In the genomic region with DNA sequence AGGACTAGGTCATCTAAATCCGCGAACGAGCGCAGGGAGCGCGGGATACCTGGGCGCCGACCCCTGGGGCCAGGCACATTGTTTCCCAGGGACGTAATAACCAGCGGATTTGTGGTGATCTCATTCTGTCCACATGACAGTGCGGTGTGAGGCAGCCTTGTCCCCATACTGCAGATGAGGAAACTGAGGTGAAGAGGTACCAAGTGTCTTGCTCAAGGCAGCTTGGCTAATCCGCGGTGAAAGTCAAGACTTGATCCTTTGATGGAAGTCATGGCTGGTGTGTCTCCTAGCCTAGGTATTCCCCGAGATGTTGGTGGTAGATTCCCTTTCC, we compare ENCODE assay signal across 8 mouse cellular contexts. TPM values are rescaled to one million over a fixed set of nuclear protein-coding genes. Genes with fewer than 3 reads are reported as not detected.
DNase-seq lines count a peak whose midpoint lies in the region; ATAC-seq and TF ChIP-seq lines count a peak whose summit lies in the region.

No protein-coding gene starts in this region.

- peak overlapping the region; percentile 89 for H3K4me3 ChIP-seq in heart, embryonic 10.5 days
- H3K4me3 ChIP-seq in E14TG2a.4 (replicated peaks; ENCODE audit: low read length): peak overlapping the region; percentile 89
- H3K4me3 ChIP-seq in forebrain, postnatal 0 days (ENCODE audit: low read depth, low read length): peak overlapping the region; percentile 89
- H3K4me3 ChIP-seq in lung, postnatal 0 days (ENCODE audit: low read depth, low read length): peak overlapping the region; percentile 80

- ATAC-seq in forebrain, postnatal 0 days: no peak
- ATAC-seq in lung, postnatal 0 days: no peak

- peak overlapping the region; percentile 92 for H3K4me2 ChIP-seq in forebrain, postnatal 0 days (ENCODE audit: low read depth)
- H3K4me2 ChIP-seq in lung, postnatal 0 days (replicated peaks; ENCODE audit: low read depth, low read length): peak overlapping the region; percentile 97

- 8% methylated on average over 14 of the region's 14 CpGs for WGBS in heart, embryonic 10.5 days
- WGBS in forebrain, postnatal 0 days: 7% methylated on average over 14 of the region's 14 CpGs
- WGBS in lung, postnatal 0 days: 6% methylated on average over 14 of the region's 14 CpGs

- TF ChIP-seq EP300 in lung, postnatal 0 days (IDR thresholded peaks at IDR 0.05): no peak

- no peaks in the 10 kb centered on the region; the same call in 1 of the 2 replicates for H3K9me3 ChIP-seq in heart, embryonic 10.5 days
- H3K9me3 ChIP-seq in E14TG2a.4 (ENCODE audit: low read length): no peaks in the 10 kb centered on the region
- no peaks in the 10 kb centered on the region for H3K9me3 ChIP-seq in forebrain, postnatal 0 days (ENCODE audit: low read length)
- H3K9me3 ChIP-seq in lung, postnatal 0 days (ENCODE audit: low read length): no peaks in the 10 kb centered on the region

- H3K4me1 ChIP-seq in heart, embryonic 10.5 days: peaks cover 65% of the 10 kb centered on the region
- H3K4me1 ChIP-seq in E14TG2a.4 (replicated peaks; ENCODE audit: low read depth, low read length): peaks cover 59% of the 10 kb centered on the region
- H3K4me1 ChIP-seq in forebrain, postnatal 0 days (ENCODE audit: insufficient read depth): peaks cover 18% of the 10 kb centered on the region; the same call in 1 of the 2 replicates
- peaks cover 28% of the 10 kb centered on the region; the same call in 1 of the 2 replicates for H3K4me1 ChIP-seq in lung, postnatal 0 days (ENCODE audit: insufficient read depth, low read depth, low read length)

- H3K27me3 ChIP-seq in heart, embryonic 10.5 days (ENCODE audit: insufficient read depth, poor library complexity, severe bottlenecking): 0 out of 2 replicates have a peak, but pooled peaks cover 5% of the 10 kb centered on the region
- peaks cover 60% of the 10 kb centered on the region for H3K27me3 ChIP-seq in E14TG2a.4 (ENCODE audit: insufficient read depth, low read length)
- H3K27me3 ChIP-seq in forebrain, postnatal 0 days (ENCODE audit: insufficient read depth, low read length): no peaks in the 10 kb centered on the region
- H3K27me3 ChIP-seq in lung, postnatal 0 days (replicated peaks; ENCODE audit: insufficient read depth, low read length): no peaks in the 10 kb centered on the region

- no peak for TF ChIP-seq CTCF in E14TG2a.4 (conservative IDR thresholded peaks at IDR 0.05; ENCODE audit: low read length)
- no peak for TF ChIP-seq CTCF in forebrain, postnatal 0 days (IDR thresholded peaks at IDR 0.05; ENCODE audit: low read depth)
- no peak for TF ChIP-seq CTCF in lung, postnatal 0 days (IDR thresholded peaks at IDR 0.05)

- intact Hi-C loops in left cerebral cortex, postnatal 4 days (cut with DNase I): no loop called here

- H3K9ac ChIP-seq in forebrain, postnatal 0 days: peak overlapping the region; percentile 82
- peak overlapping the region; percentile 82 for H3K9ac ChIP-seq in lung, postnatal 0 days (replicated peaks; ENCODE audit: low read depth)

- peak overlapping the region; percentile 88 for H3K27ac ChIP-seq in heart, embryonic 10.5 days
- H3K27ac ChIP-seq in forebrain, postnatal 0 days (ENCODE audit: low read depth, low read length): no peak overlapping the region
- H3K27ac ChIP-seq in lung, postnatal 0 days (ENCODE audit: low read length): peak overlapping the region; percentile 92; the same call in 1 of the 2 replicates

- DNase-seq in heart, embryonic 10.5 days (ENCODE audit: low spot score): no peak
- no peak for DNase-seq in heart, adult 11 months
- peak; percentile 34 for DNase-seq in forebrain, postnatal 0 days
- DNase-seq in lung, postnatal 0 days (ENCODE audit: low spot score): no peak
- DNase-seq in adrenal gland, postnatal 14 days: no peak
- no peak for DNase-seq in spleen, adult 18-20 months
- DNase-seq in left cerebral cortex, postnatal 4 days: no peak

- no peaks in the 10 kb centered on the region for H3K36me3 ChIP-seq in heart, embryonic 10.5 days
- H3K36me3 ChIP-seq in E14TG2a.4 (ENCODE audit: insufficient read depth, low read length): no peaks in the 10 kb centered on the region
- no peaks in the 10 kb centered on the region for H3K36me3 ChIP-seq in forebrain, postnatal 0 days (ENCODE audit: insufficient read depth)
- H3K36me3 ChIP-seq in lung, postnatal 0 days (ENCODE audit: insufficient read depth, low read length): no peaks in the 10 kb centered on the region

RNA-seq across cellular contexts. Expression of a gene that starts 27.3 kb away (rescaled TPM):
- polyA plus RNA-seq in heart, embryonic 10.5 days (2016; fragmentation: Nextera tagmentation; extraction: Ambion mirVana): not detected in 2 replicates
- total RNA-seq in forebrain, postnatal 0 days (2014; rRNA removed): 0.08 TPM in 1 of 2 replicates, not detected in the other
- not detected in 2 replicates for polyA plus RNA-seq in forebrain, postnatal 0 days (2015; fragmentation: Nextera tagmentation; extraction: Ambion mirVana)
- polyA plus RNA-seq in lung, postnatal 0 days (2015; fragmentation: Nextera tagmentation; extraction: Ambion mirVana): not detected in 2 replicates
- total RNA-seq in adrenal gland, postnatal 14 days (2021): not detected in 2 replicates
- total RNA-seq in left cerebral cortex, postnatal 4 days (2021): under 1 TPM in 1 of 2 experiments, not detected in 1; 0.12 TPM

RNA-seq across cellular contexts. Expression of a gene that starts 45.3 kb away (rescaled TPM):
- polyA plus RNA-seq in heart, embryonic 10.5 days (2016; fragmentation: Nextera tagmentation; extraction: Ambion mirVana): 3.4 and 4.8 TPM in 2 replicates
- 13.8 and 15.8 TPM in 2 replicates for total RNA-seq in forebrain, postnatal 0 days (2014; rRNA removed)
- 3.5 and 5.3 TPM in 2 replicates for polyA plus RNA-seq in forebrain, postnatal 0 days (2015; fragmentation: Nextera tagmentation; extraction: Ambion mirVana)
- polyA plus RNA-seq in lung, postnatal 0 days (2015; fragmentation: Nextera tagmentation; extraction: Ambion mirVana): 4.7 and 6.2 TPM in 2 replicates
- 14.8 and 15.5 TPM in 2 replicates for total RNA-seq in adrenal gland, postnatal 14 days (2021)
- 10 to 100 TPM; 24.2 to 26.3 TPM for total RNA-seq in left cerebral cortex, postnatal 4 days (2021)

RNA-seq across cellular contexts. Expression of a gene that starts 47.0 kb away (rescaled TPM):
- 28.0 and 28.3 TPM in 2 replicates for polyA plus RNA-seq in heart, embryonic 10.5 days (2016; fragmentation: Nextera tagmentation; extraction: Ambion mirVana)
- total RNA-seq in forebrain, postnatal 0 days (2014; rRNA removed): 27.7 and 29.1 TPM in 2 replicates
- 19.3 and 25.7 TPM in 2 replicates for polyA plus RNA-seq in forebrain, postnatal 0 days (2015; fragmentation: Nextera tagmentation; extraction: Ambion mirVana)
- polyA plus RNA-seq in lung, postnatal 0 days (2015; fragmentation: Nextera tagmentation; extraction: Ambion mirVana): 13.4 and 19.7 TPM in 2 replicates
- 54.4 and 97.6 TPM in 2 replicates for total RNA-seq in adrenal gland, postnatal 14 days (2021)
- 10 to 100 TPM; 23.6 to 25.0 TPM for total RNA-seq in left cerebral cortex, postnatal 4 days (2021)
